Mouse (Mus musculus) embryonic stem cell, embryonic (primary cell): ENCODE measurements at regions not wholly inside any gene's neighbourhood (a gene's known extent, or its start where the extent isn't known, plus 50 kb on each side); places are given as distances from the start of the nearest gene placed in this dataset.

ENCODE experiments used
- CTCF ChIA-PET, 4 experiments: fragments of 300-600 bp in 2 of 4; fragments of 350-600 bp in 2 of 4; sonication (Branson Sonifier 250); formaldehyde crosslinking; loops; one replicate each; lab custom pipeline; 2022; ENCODE audit warnings: inconsistent platforms in 2 of 4; lab: Charles Lee
- POLR2A ChIA-PET, 4 experiments: fragments of 300-600 bp in 2 of 4; fragments of 350-600 bp in 2 of 4; sonication (Branson Sonifier 250); formaldehyde crosslinking; loops; one replicate each; lab custom pipeline; 2022; ENCODE audit warnings: antibody characterized with exemption in 4 of 4, inconsistent platforms in 1 of 4; lab: Charles Lee

GRCm38 (mm10) chr6:135433753-135434152 lies 71.4 kb downstream of the Emp1 start:
- ChIA-PET POLR2A (interaction anchor here in 1 of 4 experiments (0.6 kb wide), 1 partner anchor 505 kb away, joined by 6 read pairs; no protein-coding TSS in a partner anchor), CTCF (interaction anchor here in 1 of 4 experiments (0.8 kb wide), 1 partner anchor 11 kb away, joined by 3 read pairs; no protein-coding TSS in a partner anchor)

- ChIA-PET POLR2A (no interaction called here), CTCF (no interaction called here)
Observed at GRCm38 (mm10) chr6:135436315-135436714, 74.0 kb downstream of the Emp1 start.

GRCm38 (mm10) chr6:135438271-135438670 lies 75.9 kb downstream of the Emp1 start:
- ChIA-PET POLR2A (no interaction called here), CTCF (interaction anchor here in 1 of 4 experiments (1.8 kb wide), 1 partner anchor 290 kb away, joined by 4 read pairs; no protein-coding TSS in a partner anchor)

- ChIA-PET CTCF (interaction anchor here in 1 of 4 experiments (0.6 kb wide), 1 partner anchor 578 kb away, joined by 3 read pairs; no protein-coding TSS in a partner anchor), POLR2A (no interaction called here)
Observed at GRCm38 (mm10) chr6:135441126-135441871, 79.0 kb downstream of the Emp1 start.

GRCm38 (mm10) chr6:135444661-135445060 lies 82.3 kb downstream of the Emp1 start:
- POLR2A ChIA-PET = no interaction called here
- CTCF ChIA-PET = interaction anchor here in 3 of 4 experiments (0.7 to 0.9 kb wide), 3 partner anchors 11 to 225 kb away, joined by 3 to 4 read pairs (median 3); no protein-coding TSS in a partner anchor

- ChIA-PET POLR2A (no interaction called here), CTCF (interaction anchor here in 3 of 4 experiments (0.6 to 0.9 kb wide), 5 partner anchors 11 to 1365 kb away, joined by 3 to 4 read pairs (median 3); no protein-coding TSS in a partner anchor)
Observed at GRCm38 (mm10) chr6:135445070-135445469, 82.7 kb downstream of the Emp1 start.

- CTCF ChIA-PET = no interaction called here
- POLR2A ChIA-PET = no interaction called here
Observed at GRCm38 (mm10) chr6:135447801-135448200, 85.5 kb downstream of the Emp1 start.

- ChIA-PET POLR2A (no interaction called here), CTCF (interaction anchor here in 1 of 4 experiments (0.7 kb wide), 1 partner anchor 299 kb away, joined by 3 read pairs; no protein-coding TSS in a partner anchor)
Observed at GRCm38 (mm10) chr6:135449228-135449627, 86.9 kb downstream of the Emp1 start.

- ChIA-PET POLR2A (no interaction called here), CTCF (no interaction called here)
Observed at GRCm38 (mm10) chr6:135450573-135450972, 88.2 kb downstream of the Emp1 start.

GRCm38 (mm10) chr6:135451165-135451797 lies 88.9 kb downstream of the Emp1 start:
- POLR2A ChIA-PET = no interaction called here

GRCm38 (mm10) chr6:135453041-135453440 lies 90.7 kb downstream of the Emp1 start:
- POLR2A ChIA-PET = no interaction called here
- CTCF ChIA-PET = no interaction called here

More at GRCm38 (mm10) chr6:135451165-135451797, 88.9 kb downstream of the Emp1 start:
- CTCF ChIA-PET = no interaction called here

GRCm38 (mm10) chr6:135472495-135472894 lies 110.2 kb downstream of the Emp1 start:
- ChIA-PET CTCF (interaction anchor here in 2 of 4 experiments (0.6 to 0.8 kb wide), 3 partner anchors 21 to 243 kb away, joined by 3 to 6 read pairs (median 4); no protein-coding TSS in a partner anchor), POLR2A (interaction anchor here in 1 of 4 experiments (0.5 kb wide), 1 partner anchor 104 kb away, joined by 4 read pairs; no protein-coding TSS in a partner anchor)

- CTCF ChIA-PET = interaction anchor here in 1 of 4 experiments (0.8 kb wide), 1 partner anchor 56 kb away, joined by 4 read pairs; no protein-coding TSS in a partner anchor
Observed at GRCm38 (mm10) chr6:135473146-135473545, 110.8 kb downstream of the Emp1 start.

GRCm38 (mm10) chr6:135488795-135489194 lies 126.5 kb downstream of the Emp1 start:
- ChIA-PET POLR2A (no interaction called here), CTCF (no interaction called here)

More at GRCm38 (mm10) chr6:135473146-135473545, 110.8 kb downstream of the Emp1 start:
- POLR2A ChIA-PET = interaction anchor here in 1 of 4 experiments (0.6 kb wide), 1 partner anchor 83 kb away, joined by 3 read pairs; no protein-coding TSS in a partner anchor

GRCm38 (mm10) chr6:135493983-135494382 lies 131.6 kb downstream of the Emp1 start:
- ChIA-PET CTCF (interaction anchor here in 2 of 4 experiments (0.5 to 0.6 kb wide), 2 partner anchors 22 to 244 kb away, joined by 3 read pairs; no protein-coding TSS in a partner anchor), POLR2A (no interaction called here)

GRCm38 (mm10) chr6:135495841-135496240 lies 133.5 kb downstream of the Emp1 start:
- CTCF ChIA-PET = interaction anchor here in 1 of 4 experiments (0.7 kb wide), 1 partner anchor 788 kb away, joined by 4 read pairs; no protein-coding TSS in a partner anchor
- POLR2A ChIA-PET = no interaction called here

- CTCF ChIA-PET = interaction anchor here in 1 of 4 experiments (0.9 kb wide), 1 partner anchor 56 kb away, joined by 3 read pairs; no protein-coding TSS in a partner anchor
- POLR2A ChIA-PET = no interaction called here
Observed at GRCm38 (mm10) chr6:135498592-135498991, 136.2 kb downstream of the Emp1 start.

- CTCF ChIA-PET = interaction anchor here in 1 of 4 experiments (0.6 kb wide), 1 partner anchor 26 kb away, joined by 4 read pairs; no protein-coding TSS in a partner anchor
- POLR2A ChIA-PET = no interaction called here
Observed at GRCm38 (mm10) chr6:135500381-135500780, 138.0 kb downstream of the Emp1 start.

- ChIA-PET POLR2A (no interaction called here), CTCF (no interaction called here)
Observed at GRCm38 (mm10) chr6:135501791-135502190, 139.4 kb downstream of the Emp1 start.
